ENCODE assay signal across 16 mouse cellular contexts in the genomic region with DNA sequence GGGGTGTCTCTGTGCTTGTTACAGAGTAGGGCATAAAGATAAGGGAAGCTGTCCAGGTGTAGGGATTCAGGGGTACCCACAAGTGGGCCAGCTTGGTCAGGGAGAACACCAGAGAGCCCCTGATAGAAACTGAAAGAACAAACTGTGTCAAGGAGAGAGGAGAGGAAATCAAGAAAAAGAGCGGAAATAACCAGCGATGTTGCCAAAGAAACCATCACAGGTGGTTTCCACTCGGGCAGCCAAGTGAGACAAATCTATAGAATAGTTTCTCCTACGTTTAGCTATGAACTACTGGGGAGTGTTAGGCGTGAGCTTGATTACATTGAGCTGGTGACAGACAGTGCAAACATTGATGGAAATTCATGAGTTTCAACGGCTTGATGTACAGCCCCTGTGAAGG.
A peak's percentile ranks its signal among the peaks of the same experiment; 100 is the strongest.
DNase-seq lines count a peak whose midpoint lies in the region; ATAC-seq and TF ChIP-seq lines count a peak whose summit lies in the region.
"Had no signal": no experiment of that assay in that cellular context is flagged by ENCODE, and none has a peak within 500 bp of the region (broad histone marks: within the 10 kb centered on the region; RNA-seq: fewer than 3 reads in every experiment).

No protein-coding gene starts in this region.

- no peak overlapping the region for H3K9ac ChIP-seq in kidney, embryonic 14.5 days (ENCODE audit: low read depth, low read length)
- H3K9ac ChIP-seq: hindbrain, embryonic 14.5 days had no signal

- no peak for TF ChIP-seq POLR2A in kidney, adult 2 months (IDR thresholded peaks at IDR 0.05; ENCODE audit: low read depth, low read length)

- no peaks in the 10 kb centered on the region for H3K9me3 ChIP-seq in kidney, embryonic 14.5 days (ENCODE audit: control insufficient read depth, low read length)
- H3K9me3 ChIP-seq: midbrain, embryonic 10.5 days had no signal

- H3K4me2 ChIP-seq in kidney, embryonic 14.5 days (replicated peaks; ENCODE audit: low read depth, low read length): no peak overlapping the region
- H3K4me2 ChIP-seq: hindbrain, embryonic 14.5 days had no signal

- peak overlapping the region; percentile 37; the same call in 1 of the 2 replicates for H3K27ac ChIP-seq in kidney, embryonic 14.5 days (ENCODE audit: low read depth, low read length)
- no peak overlapping the region for H3K27ac ChIP-seq in kidney, adult 2 months (ENCODE audit: insufficient read depth, low read depth, low read length)
- H3K27ac ChIP-seq: hindbrain, embryonic 14.5 days; midbrain, embryonic 10.5 days had no signal

- ATAC-seq in kidney, embryonic 14.5 days (ENCODE audit: low FRiP score, low TSS enrichment): 0 out of 2 replicates have a peak, but pooled peaks have one; percentile 49
- ATAC-seq: intestine, postnatal 0 days had no signal

- peaks cover 7% of the 10 kb centered on the region; the same call in 1 of the 2 replicates for H3K4me1 ChIP-seq in kidney, embryonic 14.5 days (ENCODE audit: control insufficient read depth, insufficient read depth, low read length)
- H3K4me1 ChIP-seq in kidney, adult 2 months (ENCODE audit: control insufficient read depth, insufficient read depth, low read length): no peaks in the 10 kb centered on the region

- H3K36me3 ChIP-seq in kidney, embryonic 14.5 days (ENCODE audit: control insufficient read depth, insufficient read depth, low read length): no peaks in the 10 kb centered on the region
- H3K36me3 ChIP-seq in kidney, adult 2 months (ENCODE audit: control insufficient read depth, insufficient read depth, low read length): no peaks in the 10 kb centered on the region
- H3K36me3 ChIP-seq: midbrain, embryonic 10.5 days had no signal

- no peak for DNase-seq in kidney, adult 2 months
- peak; percentile 14 for DNase-seq in thymus, postnatal 14 days
- DNase-seq in thymus, postnatal 4 days: no peak
- peak; percentile 64 to 71 for DNase-seq in natural killer cell, adult 2 months (ENCODE audit: low spot score in 2 of 2)
- no peak for DNase-seq in urinary bladder, postnatal 10 days (ENCODE audit: low spot score)
- no peak for DNase-seq in layer of hippocampus, adult 11-12 months (ENCODE audit: low spot score)
- no peak for DNase-seq in urinary bladder, postnatal 14 days (ENCODE audit: low spot score)
- DNase-seq: cerebellum, adult 11 months; cerebellum, postnatal 14 days; gastrocnemius, postnatal 10 days; kidney, postnatal 4 days; liver had no signal

- H3K4me3 ChIP-seq in kidney, embryonic 14.5 days (ENCODE audit: low read length): no peak overlapping the region
- H3K4me3 ChIP-seq in kidney, adult 2 months (ENCODE audit: insufficient read depth, low read depth, low read length): no peak overlapping the region
- H3K4me3 ChIP-seq: midbrain, embryonic 10.5 days had no signal

- WGBS in kidney, embryonic 14.5 days: 33% methylated on average over 6 of the region's 6 CpGs
- 33% methylated on average over 6 of the region's 6 CpGs for WGBS in kidney, adult 2 months

- TF ChIP-seq CTCF in kidney, adult 2 months (conservative IDR thresholded peaks at IDR 0.05; ENCODE audit: insufficient read depth, insufficient read length, low read depth, low read length): no peak

- no peaks in the 10 kb centered on the region for H3K27me3 ChIP-seq in kidney, embryonic 14.5 days (ENCODE audit: control insufficient read depth, insufficient read depth, low read length)
- H3K27me3 ChIP-seq in kidney, adult 2 months (replicated peaks; ENCODE audit: control insufficient read depth, insufficient read depth, low read length): no peaks in the 10 kb centered on the region

Comparison
In these comparisons a context has a peak if more than half of its experiments do, and no peak if none do; other contexts are left out.
1. DNase-seq: peak in thymus, postnatal 14 days (single experiment) and natural killer cell, adult 2 months (2 of 2); none in kidney, adult 2 months (single experiment), thymus, postnatal 4 days (single experiment), urinary bladder, postnatal 10 days (single experiment), layer of hippocampus, adult 11-12 months (single experiment) and urinary bladder, postnatal 14 days (single experiment).